Mouse (Mus musculus) lung, postnatal 0 days (tissue): Measurements from ENCODE around the gene Dolk. TPM values are rescaled to one million over a fixed set of nuclear protein-coding genes. Genes with fewer than 3 reads are reported as not detected.
A peak's percentile ranks its signal among the peaks of the same experiment; 100 is the strongest.

Source experiments
- ATAC-seq: fragments of 200-750 bp; cut with Nextera tagmentation; 2 replicates; pipeline ENCODE4 v1.8.0; 2017; ENCODE audit warnings: moderate library complexity
- DNase-seq: peaks from one replicate; pipeline ENCODE4 v3.0.0-alpha.2; 2016; ENCODE audit warnings: low spot score
- H3K27ac ChIP-seq: fragments of 300-500 bp; sonication (generic); 2 replicates; pipeline ENCODE4 v1.5.1; 2014; ENCODE audit warnings: antibody characterized with exemption, mild to moderate bottlenecking, low read length, mixed read lengths
- H3K27me3 ChIP-seq: fragments of 300-500 bp; sonication (generic); replicated peaks from 2 replicates; pipeline ENCODE4 v1.6.1; 2014; ENCODE audit warnings: low read length, mixed read lengths; ENCODE audit not compliant: insufficient read depth
- H3K36me3 ChIP-seq: fragments of 300-500 bp; sonication (generic); 2 replicates; pipeline ENCODE4 v1.6.1; 2014; ENCODE audit warnings: low read length, mixed read lengths; ENCODE audit not compliant: insufficient read depth
- H3K4me1 ChIP-seq: fragments of 300-500 bp; sonication (generic); 2 replicates; pipeline ENCODE4 v1.6.1; 2014; ENCODE audit warnings: antibody characterized with exemption, low read depth, low read length, mixed read lengths; ENCODE audit not compliant: insufficient read depth
- H3K4me2 ChIP-seq: fragments of 300-500 bp; sonication (generic); replicated peaks from 2 replicates; pipeline ENCODE4 v1.6.1; 2014; ENCODE audit warnings: low read depth, mild to moderate bottlenecking, low read length, moderate library complexity, mixed read lengths
- H3K4me3 ChIP-seq: fragments of 300-500 bp; sonication (generic); 2 replicates; pipeline ENCODE4 v1.5.1; 2014; ENCODE audit warnings: low read depth, low read length
- H3K9ac ChIP-seq: fragments of 300-500 bp; sonication (generic); replicated peaks from 2 replicates; pipeline ENCODE4 v1.6.1; 2014; ENCODE audit warnings: low read depth, mild to moderate bottlenecking
- H3K9me3 ChIP-seq: fragments of 300-500 bp; sonication (generic); 2 replicates; pipeline ENCODE4 v1.6.1; 2016; ENCODE audit warnings: low read length, mixed read lengths
- CTCF ChIP-seq: IDR thresholded peaks from 2 replicates; pipeline ENCODE4 v1.5.1; 2016; ENCODE audit warnings: antibody characterized with exemption, mild to moderate bottlenecking
- EP300 ChIP-seq: IDR thresholded peaks from 2 replicates; pipeline ENCODE4 v1.6.1; 2016; ENCODE audit warnings: antibody characterized with exemption, mild to moderate bottlenecking, control low read depth
- WGBS: fragments of 180-500 bp; shearing (Covaris S2); extraction: QIAGEN DNeasy Blood & Tissue Kit; methylation state at CpG from one replicate; pipeline ENCODE4 v1.1.7; 2014; 5-methylcytosine and 5-hydroxymethylcytosine counted together
- polyA plus RNA-seq: library from polyadenylated mRNA; unstranded; fragments of >200 nt; fragmentation: Nextera tagmentation; extraction: Ambion mirVana; gene quantifications from 2 replicates; pipeline ENCODE4 v1.2.1, GENCODE M21; 2015

Dolk gene
- polyA plus RNA-seq, 1 experiment from 2014 or later: 24.1 TPM

DNA sequence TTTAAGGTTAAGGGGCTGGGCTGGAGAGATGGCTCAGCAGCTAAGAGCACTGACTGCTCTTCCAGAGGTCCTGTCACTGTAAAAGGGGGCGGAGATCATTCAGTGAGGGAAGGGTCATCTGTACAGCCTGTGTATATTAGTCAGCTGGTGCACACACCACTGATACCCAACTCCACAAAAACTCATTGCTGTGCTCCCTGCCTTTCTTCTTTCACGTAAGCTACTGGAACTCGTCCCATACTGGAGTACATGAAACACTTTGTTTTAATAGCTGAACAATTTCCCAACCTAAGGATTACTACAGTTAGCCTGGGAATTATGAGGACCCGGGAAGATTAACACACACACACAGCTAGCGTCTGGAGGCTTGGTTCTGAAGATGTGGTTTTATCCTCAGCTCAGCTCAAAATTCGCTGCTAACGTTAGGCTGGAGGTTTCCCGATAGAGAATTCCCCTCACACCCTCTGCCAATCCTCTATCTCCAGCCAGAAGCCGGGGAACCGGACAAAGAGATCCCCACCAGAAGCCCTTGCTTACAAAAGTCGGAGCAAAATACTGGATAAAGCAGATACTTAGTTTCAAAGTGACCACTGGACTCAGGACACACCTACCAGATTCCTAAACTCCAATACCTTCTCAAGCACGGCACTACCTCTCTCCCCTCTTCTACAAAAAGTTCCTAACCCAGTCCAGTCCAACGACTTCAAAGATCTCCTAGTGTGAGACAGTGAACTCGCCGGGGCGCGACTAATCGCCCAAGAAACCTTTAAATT, 49.5 kb downstream of the Dolk start:
- no peaks in the 10 kb centered on the region for H3K27me3 ChIP-seq
- no peaks in the 10 kb centered on the region for H3K9me3 ChIP-seq
- peak overlapping the region; percentile 77 for H3K4me2 ChIP-seq
- DNase-seq: peak; percentile 71
- peak overlapping the region; percentile 81 for H3K9ac ChIP-seq
- H3K4me1 ChIP-seq: peaks cover 18% of the 10 kb centered on the region; the same call in 1 of the 2 replicates
- H3K27ac ChIP-seq: peak overlapping the region; percentile 95
- 3% methylated on average over 18 of the region's 18 CpGs for WGBS
- no peak for ATAC-seq
- peaks cover 9% of the 10 kb centered on the region; the same call in 1 of the 2 replicates for H3K36me3 ChIP-seq
- TF ChIP-seq EP300 (no peak), CTCF (no peak)
- H3K4me3 ChIP-seq: peak overlapping the region; percentile 88

DNA sequence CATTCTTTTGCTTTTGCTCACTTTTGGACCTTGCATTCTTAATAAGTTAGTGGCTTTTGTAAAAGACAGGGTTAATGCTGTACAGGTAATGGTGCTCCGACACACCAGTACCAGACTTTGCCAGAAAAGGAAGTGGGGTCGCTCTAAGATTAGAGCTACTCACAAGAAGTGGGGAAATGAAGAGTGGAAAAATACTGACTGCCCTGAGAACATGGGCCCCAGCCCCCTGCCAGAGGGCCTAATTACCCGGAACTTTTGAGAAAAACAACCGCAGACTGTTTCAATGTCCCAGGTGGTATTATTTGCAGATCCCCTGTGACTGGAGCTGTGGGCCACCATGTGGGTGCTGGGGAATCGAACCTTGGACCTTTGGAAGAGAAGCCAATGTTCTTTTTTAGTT, 50.5 kb downstream of the Dolk start:
- Histone ChIP-seq H3K9me3 (no peaks in the 10 kb centered on the region), H3K27me3 (no peaks in the 10 kb centered on the region), H3K36me3 (no peaks in the 10 kb centered on the region), H3K4me1 (peaks cover 15% of the 10 kb centered on the region; the same call in 1 of the 2 replicates), H3K4me2 (no peak overlapping the region), H3K27ac (no peak overlapping the region), H3K9ac (no peak overlapping the region), H3K4me3 (no peak overlapping the region)
- TF ChIP-seq EP300 (no peak), CTCF (no peak)
- DNase-seq (no peak), ATAC-seq (no peak)
- WGBS: 76% methylated on average over 5 of the region's 5 CpGs

Other genes starting within 250 kb of the Dolk start
- 15.2 and 19.5 TPM in 2 replicates for gene Wdr34, start 237.5 kb downstream of the Dolk start, polyA plus RNA-seq
- 167 and 186 TPM in 2 replicates for gene Set, start 229.0 kb downstream of the Dolk start, polyA plus RNA-seq
- gene Pkn3, start 208.7 kb downstream of the Dolk start, polyA plus RNA-seq: 9.8 and 11.0 TPM in 2 replicates
- gene Zdhhc12, start 192.7 kb downstream of the Dolk start, polyA plus RNA-seq: 37.7 and 40.0 TPM in 2 replicates
- 4.9 and 5.0 TPM in 2 replicates for gene Zer1, start 161.7 kb downstream of the Dolk start, polyA plus RNA-seq
- gene Tbc1d13, start 152.6 kb downstream of the Dolk start, polyA plus RNA-seq: 4.5 and 6.5 TPM in 2 replicates
- gene Endog, start 114.8 kb downstream of the Dolk start, polyA plus RNA-seq: 19.6 and 24.4 TPM in 2 replicates
- gene Spout1, start 107.9 kb downstream of the Dolk start, polyA plus RNA-seq: 21.7 and 23.4 TPM in 2 replicates
- 12.7 and 17.1 TPM in 2 replicates for gene Kyat1, start 80.5 kb downstream of the Dolk start, polyA plus RNA-seq
- gene Lrrc8a, start 48.6 kb downstream of the Dolk start, polyA plus RNA-seq: 58.2 and 68.8 TPM in 2 replicates
- 0.12 and 0.21 TPM in 2 replicates for gene Gm28035, start 45.8 kb downstream of the Dolk start, polyA plus RNA-seq
- gene Phyhd1, start 20.1 kb downstream of the Dolk start, polyA plus RNA-seq: 9.5 and 13.4 TPM in 2 replicates
- gene Gm28038, start 5.3 kb downstream of the Dolk start, polyA plus RNA-seq: not detected in 2 replicates
- gene Nup188, start 63 bp upstream of the Dolk start, polyA plus RNA-seq: 8.9 and 9.9 TPM in 2 replicates
- gene Sh3glb2, start 73.0 kb upstream of the Dolk start, polyA plus RNA-seq: 58.9 and 64.9 TPM in 2 replicates
- gene Miga2, start 77.9 kb upstream of the Dolk start, polyA plus RNA-seq: 13.8 and 14.9 TPM in 2 replicates
- gene Dolpp1, start 105.9 kb upstream of the Dolk start, polyA plus RNA-seq: 25.0 and 26.1 TPM in 2 replicates
- gene Crat, start 129.5 kb upstream of the Dolk start, polyA plus RNA-seq: 36.5 and 37.4 TPM in 2 replicates
- 88.0 and 93.3 TPM in 2 replicates for gene Ptpa, start 129.7 kb upstream of the Dolk start, polyA plus RNA-seq
- 3.6 and 4.0 TPM in 2 replicates for gene Ier5l, start 187.9 kb upstream of the Dolk start, polyA plus RNA-seq